Mouse (Mus musculus): ENCODE measurements around the gene Hnrnpab. TPM values are rescaled to one million over a fixed set of nuclear protein-coding genes. Genes with fewer than 3 reads are reported as not detected.
"Not testable (repeated sequence)": the region's sequence is repeated elsewhere in the genome, so short reads cannot be mapped to it uniquely, and the experiment has no call there.

The Hnrnpab gene
- polyA plus RNA-seq, 1 experiment: 597 TPM

GRCm38 (mm10) chr11:51615601-51616000 is 9.0 kb upstream of the Hnrnpab start:
- peak; percentile 62 for DNase-seq (ENCODE audit: low read depth)
- TF ChIP-seq POLR2A (IDR thresholded peaks at IDR 0.05; ENCODE audit: borderline replicate concordance, extremely low read depth, insufficient read depth, insufficient read length, poor library complexity, severe bottlenecking) (no peak), CTCF (IDR thresholded peaks at IDR 0.05; ENCODE audit: borderline replicate concordance, extremely low read depth, insufficient read depth, insufficient read length) (no peak)

- no peak for DNase-seq (ENCODE audit: low read depth)
- TF ChIP-seq POLR2A (IDR thresholded peaks at IDR 0.05; ENCODE audit: borderline replicate concordance, extremely low read depth, insufficient read depth, insufficient read length, poor library complexity, severe bottlenecking) (no peak), CTCF (IDR thresholded peaks at IDR 0.05; ENCODE audit: borderline replicate concordance, extremely low read depth, insufficient read depth, insufficient read length) (no peak)
Observed at GRCm38 (mm10) chr11:51615129-51615528, 8.5 kb upstream of the Hnrnpab start.

- no peak for DNase-seq (ENCODE audit: low read depth)
- no peak for TF ChIP-seq POLR2A (IDR thresholded peaks at IDR 0.05; ENCODE audit: borderline replicate concordance, extremely low read depth, insufficient read depth, insufficient read length, poor library complexity, severe bottlenecking)
- TF ChIP-seq CTCF (IDR thresholded peaks at IDR 0.05; ENCODE audit: borderline replicate concordance, extremely low read depth, insufficient read depth, insufficient read length): no peak
Observed at GRCm38 (mm10) chr11:51614256-51614655, 7.6 kb upstream of the Hnrnpab start.

- not testable (repeated sequence) for DNase-seq (ENCODE audit: low read depth)
Observed at GRCm38 (mm10) chr11:51609940-51610339, 3.3 kb upstream of the Hnrnpab start.

- TF ChIP-seq CTCF (IDR thresholded peaks at IDR 0.05; ENCODE audit: borderline replicate concordance, extremely low read depth, insufficient read depth, insufficient read length) (no peak), POLR2A (IDR thresholded peaks at IDR 0.05; ENCODE audit: borderline replicate concordance, extremely low read depth, insufficient read depth, insufficient read length, poor library complexity, severe bottlenecking) (no peak)
- no peak for DNase-seq (ENCODE audit: low read depth)
Observed at GRCm38 (mm10) chr11:51609266-51609909, 2.7 kb upstream of the Hnrnpab start.

- no peak for TF ChIP-seq CTCF (IDR thresholded peaks at IDR 0.05; ENCODE audit: borderline replicate concordance, extremely low read depth, insufficient read depth, insufficient read length)
- TF ChIP-seq POLR2A (IDR thresholded peaks at IDR 0.05; ENCODE audit: borderline replicate concordance, extremely low read depth, insufficient read depth, insufficient read length, poor library complexity, severe bottlenecking): no peak
- no peak for DNase-seq (ENCODE audit: low read depth)
Observed at GRCm38 (mm10) chr11:51607096-51607738, 570 bp upstream of the Hnrnpab start.

GRCm38 (mm10) chr11:51605602-51606446 is 823 bp downstream of the Hnrnpab start:
- TF ChIP-seq POLR2A (IDR thresholded peaks at IDR 0.05; ENCODE audit: borderline replicate concordance, extremely low read depth, insufficient read depth, insufficient read length, poor library complexity, severe bottlenecking) (0 out of 2 replicates have a peak, but pooled peaks have one; percentile 40), CTCF (IDR thresholded peaks at IDR 0.05; ENCODE audit: borderline replicate concordance, extremely low read depth, insufficient read depth, insufficient read length) (no peak)
- peak; percentile 90 for DNase-seq (ENCODE audit: low read depth)

GRCm38 (mm10) chr11:51602253-51602652 is 4.4 kb downstream of the Hnrnpab start:
- no peak for DNase-seq (ENCODE audit: low read depth)
- TF ChIP-seq CTCF (IDR thresholded peaks at IDR 0.05; ENCODE audit: borderline replicate concordance, extremely low read depth, insufficient read depth, insufficient read length) (no peak), POLR2A (IDR thresholded peaks at IDR 0.05; ENCODE audit: borderline replicate concordance, extremely low read depth, insufficient read depth, insufficient read length, poor library complexity, severe bottlenecking) (no peak)

GRCm38 (mm10) chr11:51597553-51597952 is 9.1 kb downstream of the Hnrnpab start:
- DNase-seq (ENCODE audit: low read depth): no peak
- TF ChIP-seq CTCF (IDR thresholded peaks at IDR 0.05; ENCODE audit: borderline replicate concordance, extremely low read depth, insufficient read depth, insufficient read length): no peak
- no peak for TF ChIP-seq POLR2A (IDR thresholded peaks at IDR 0.05; ENCODE audit: borderline replicate concordance, extremely low read depth, insufficient read depth, insufficient read length, poor library complexity, severe bottlenecking)

- no peak for DNase-seq (ENCODE audit: low read depth)
- TF ChIP-seq POLR2A (IDR thresholded peaks at IDR 0.05; ENCODE audit: borderline replicate concordance, extremely low read depth, insufficient read depth, insufficient read length, poor library complexity, severe bottlenecking): no peak
- TF ChIP-seq CTCF (IDR thresholded peaks at IDR 0.05; ENCODE audit: borderline replicate concordance, extremely low read depth, insufficient read depth, insufficient read length): no peak
Observed at GRCm38 (mm10) chr11:51595459-51596083, 11.1 kb downstream of the Hnrnpab start.

GRCm38 (mm10) chr11:51594715-51595350 is 11.8 kb downstream of the Hnrnpab start:
- no peak for TF ChIP-seq CTCF (IDR thresholded peaks at IDR 0.05; ENCODE audit: borderline replicate concordance, extremely low read depth, insufficient read depth, insufficient read length)
- TF ChIP-seq POLR2A (IDR thresholded peaks at IDR 0.05; ENCODE audit: borderline replicate concordance, extremely low read depth, insufficient read depth, insufficient read length, poor library complexity, severe bottlenecking): no peak
- no peak for DNase-seq (ENCODE audit: low read depth)
